Mouse (Mus musculus): ENCODE results near the gene Ak8. TPM values are rescaled to one million over a fixed set of nuclear protein-coding genes. Genes with fewer than 3 reads are reported as not detected.

The Ak8 gene
- total RNA-seq, 2 experiments from 2014 or later = 6.4 to 17.0 TPM

DNA sequence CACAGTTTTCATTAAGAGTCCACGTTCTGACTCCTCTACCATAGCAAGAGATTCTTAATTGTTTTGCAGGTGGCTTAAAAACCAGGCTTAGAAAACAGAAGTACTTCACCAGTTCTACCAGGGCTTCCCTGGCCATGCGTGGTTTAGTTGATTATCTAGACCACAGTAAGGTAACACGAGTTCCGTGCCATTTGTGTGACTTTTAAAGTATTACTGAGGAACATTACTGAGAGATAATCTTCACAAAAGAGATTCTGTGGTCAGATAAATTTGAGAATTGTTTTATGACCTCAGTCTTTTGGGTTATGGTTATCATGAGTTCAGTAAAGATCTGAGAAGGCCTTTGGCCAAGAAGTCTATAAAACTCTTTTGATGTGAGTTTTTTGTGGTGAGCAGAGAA, 159.3 kb downstream of the Ak8 start:
- no peak for ATAC-seq (ENCODE audit: poor library complexity, severe bottlenecking)

GRCm38 (mm10) chr2:28860678-28861423, 160.9 kb downstream of the Ak8 start:
- ATAC-seq (ENCODE audit: poor library complexity, severe bottlenecking) = no peak

Other genes starting within 250 kb of the Ak8 start
- gene 1700007K13Rik, start 233.8 kb upstream of the Ak8 start, total RNA-seq (2015) = not detected in 2 replicates
- gene 1700007K13Rik, start 233.8 kb upstream of the Ak8 start, total RNA-seq (2017) = not detected in 2 replicates
- gene Mrps2, start 232.1 kb upstream of the Ak8 start, total RNA-seq (2015) = 29.0 and 29.3 TPM in 2 replicates
- 15.7 and 16.7 TPM in 2 replicates for gene Mrps2, start 232.1 kb upstream of the Ak8 start, total RNA-seq (2017)
- not detected in 2 replicates for gene Gbgt1, start 203.3 kb upstream of the Ak8 start, total RNA-seq (2015)
- gene Gbgt1, start 203.3 kb upstream of the Ak8 start, total RNA-seq (2017) = 0.48 TPM in 1 of 2 replicates, not detected in the other
- not detected in 2 replicates for gene Gm10134, start 194.1 kb upstream of the Ak8 start, total RNA-seq (2015)
- gene Gm10134, start 194.1 kb upstream of the Ak8 start, total RNA-seq (2017) = not detected in 2 replicates
- gene Ralgds, start 187.0 kb upstream of the Ak8 start, total RNA-seq (2015) = 1.4 and 2.3 TPM in 2 replicates
- 1.8 and 2.1 TPM in 2 replicates for gene Ralgds, start 187.0 kb upstream of the Ak8 start, total RNA-seq (2017)
- gene Cel, start 136.8 kb upstream of the Ak8 start, total RNA-seq (2015) = not detected in 2 replicates
- gene Cel, start 136.8 kb upstream of the Ak8 start, total RNA-seq (2017) = not detected in 2 replicates
- gene Gtf3c5, start 116.4 kb upstream of the Ak8 start, total RNA-seq (2015) = 12.2 and 15.2 TPM in 2 replicates
- 10.3 and 13.7 TPM in 2 replicates for gene Gtf3c5, start 116.4 kb upstream of the Ak8 start, total RNA-seq (2017)
- 2.9 and 7.4 TPM in 2 replicates for gene Gfi1b, start 78.2 kb upstream of the Ak8 start, total RNA-seq (2015)
- 6.1 and 7.8 TPM in 2 replicates for gene Gfi1b, start 78.2 kb upstream of the Ak8 start, total RNA-seq (2017)
- gene Tsc1, start 58.9 kb upstream of the Ak8 start, total RNA-seq (2015) = 8.9 and 10.9 TPM in 2 replicates
- gene Tsc1, start 58.9 kb upstream of the Ak8 start, total RNA-seq (2017) = 11.7 and 12.9 TPM in 2 replicates
- gene Spaca9, start 437 bp upstream of the Ak8 start, total RNA-seq (2015) = 19.2 and 23.6 TPM in 2 replicates
- 23.2 and 28.0 TPM in 2 replicates for gene Spaca9, start 437 bp upstream of the Ak8 start, total RNA-seq (2017)
- gene Gtf3c4, start 140.2 kb downstream of the Ak8 start, total RNA-seq (2015) = 6.1 and 7.1 TPM in 2 replicates
- gene Gtf3c4, start 140.2 kb downstream of the Ak8 start, total RNA-seq (2017) = 8.4 and 9.3 TPM in 2 replicates
- gene Ddx31, start 140.2 kb downstream of the Ak8 start, total RNA-seq (2015) = 6.0 and 9.6 TPM in 2 replicates
- 9.4 and 9.9 TPM in 2 replicates for gene Ddx31, start 140.2 kb downstream of the Ak8 start, total RNA-seq (2017)
- gene Barhl1, start 216.5 kb downstream of the Ak8 start, total RNA-seq (2015) = not detected in 2 replicates
- gene Barhl1, start 216.5 kb downstream of the Ak8 start, total RNA-seq (2017) = not detected in 2 replicates